Mouse (Mus musculus): ENCODE measurements at regions not wholly inside any gene's neighbourhood (a gene's known extent, or its start where the extent isn't known, plus 50 kb on each side); places are given as distances from the start of the nearest gene placed in this dataset.

DNA sequence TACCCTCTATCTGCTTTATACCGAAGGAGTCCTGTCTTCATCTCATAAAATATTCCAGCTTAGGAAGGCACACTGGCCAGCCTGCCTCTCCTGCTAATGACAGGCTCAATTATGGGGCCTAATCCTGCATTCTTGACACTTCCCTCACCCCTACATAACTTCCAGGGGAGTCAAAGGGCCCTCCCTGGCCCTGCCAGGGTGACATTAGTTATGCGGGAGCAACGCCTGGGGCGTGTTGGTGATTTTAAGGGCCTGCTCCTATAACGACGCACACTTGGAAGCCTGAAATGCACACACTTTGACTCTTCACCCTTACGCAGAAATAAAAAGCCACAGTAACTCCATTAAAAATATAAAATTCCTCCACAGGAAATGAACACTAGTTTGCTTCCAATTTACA, 555.5 kb downstream of the Bnc2 start:
- Histone ChIP-seq H3K4me1 (ENCODE audit: insufficient read depth, low read length) (no peaks in the 10 kb centered on the region; the same call in 1 of the 2 replicates), H3K4me3 (ENCODE audit: low read depth, low read length) (no peak overlapping the region), H3K36me3 (ENCODE audit: insufficient read depth, low read length) (no peaks in the 10 kb centered on the region), H3K9me3 (ENCODE audit: low read length) (no peaks in the 10 kb centered on the region), H3K4me2 (ENCODE audit: low read depth, low read length, poor library complexity, severe bottlenecking) (no peak overlapping the region), H3K27me3 (ENCODE audit: insufficient read depth, low read length) (no peaks in the 10 kb centered on the region), H3K9ac (replicated peaks; ENCODE audit: low read length, poor library complexity, severe bottlenecking) (no peak overlapping the region), H3K27ac (ENCODE audit: low read depth, low read length) (no peak overlapping the region)
- WGBS: 29% methylated on average over 7 of the region's 7 CpGs
- ATAC-seq (ENCODE audit: low FRiP score): no peak
- no peak for TF ChIP-seq CTCF (IDR thresholded peaks at IDR 0.05)
- no peak for DNase-seq (ENCODE audit: low spot score)

DNA sequence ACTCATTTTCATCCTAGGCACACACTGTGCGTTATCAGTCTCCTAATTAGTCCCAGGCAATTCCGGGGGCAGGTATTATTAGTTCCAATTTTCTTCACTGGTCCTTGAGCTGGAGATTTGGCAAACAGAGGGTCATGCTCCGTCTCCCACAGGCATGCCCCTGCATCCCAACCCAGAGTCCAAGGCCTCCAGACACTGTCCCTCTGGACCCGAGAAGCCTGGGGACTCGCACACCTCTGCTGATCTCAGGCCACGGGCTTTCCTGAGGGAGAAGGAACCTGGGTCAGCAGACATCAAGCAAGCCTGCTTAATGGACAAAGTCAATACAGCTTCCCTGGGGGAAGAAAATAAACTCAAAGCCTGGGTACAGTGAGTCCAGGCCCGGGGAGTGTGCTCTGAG, 554.7 kb downstream of the Bnc2 start:
- TF ChIP-seq CTCF (IDR thresholded peaks at IDR 0.05): no peak
- WGBS: 55% methylated on average over 7 of the region's 7 CpGs

DNA sequence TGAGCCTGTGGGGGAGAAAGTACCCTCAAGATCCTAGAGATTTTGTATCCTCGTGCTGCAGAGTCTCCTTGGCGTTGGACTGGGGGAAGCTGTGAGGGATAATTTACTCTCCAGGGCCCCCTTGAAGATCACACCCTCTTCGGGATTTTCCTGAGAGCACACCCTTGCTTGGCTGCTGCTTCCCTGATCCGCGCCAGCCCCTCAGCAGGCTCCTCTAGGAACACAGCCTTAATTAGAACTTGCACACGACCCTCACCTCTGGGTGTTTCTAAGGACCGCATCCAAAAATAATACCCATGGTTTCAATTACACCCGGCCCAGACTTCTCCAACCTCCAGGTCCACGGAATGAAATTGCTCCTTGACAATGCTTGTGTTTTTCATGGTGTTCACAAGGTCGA, 553.6 kb downstream of the Bnc2 start:
- Histone ChIP-seq H3K4me2 (ENCODE audit: low read depth, low read length, poor library complexity, severe bottlenecking) (no peak overlapping the region), H3K4me1 (ENCODE audit: insufficient read depth, low read length) (no peaks in the 10 kb centered on the region; the same call in 1 of the 2 replicates), H3K27ac (ENCODE audit: low read depth, low read length) (no peak overlapping the region), H3K27me3 (ENCODE audit: insufficient read depth, low read length) (no peaks in the 10 kb centered on the region), H3K4me3 (ENCODE audit: low read depth, low read length) (no peak overlapping the region), H3K36me3 (ENCODE audit: insufficient read depth, low read length) (no peaks in the 10 kb centered on the region), H3K9me3 (ENCODE audit: low read length) (no peaks in the 10 kb centered on the region), H3K9ac (replicated peaks; ENCODE audit: low read length, poor library complexity, severe bottlenecking) (no peak overlapping the region)
- TF ChIP-seq CTCF (IDR thresholded peaks at IDR 0.05): no peak
- ATAC-seq (ENCODE audit: low FRiP score): no peak
- 71% methylated on average over 10 of the region's 10 CpGs for WGBS
- DNase-seq (ENCODE audit: low spot score): no peak

More for the DNA sequence above, 554.7 kb downstream of the Bnc2 start:
- H3K9me3 ChIP-seq (ENCODE audit: low read length): no peaks in the 10 kb centered on the region
- ATAC-seq (ENCODE audit: low FRiP score): no peak
- H3K4me3 ChIP-seq (ENCODE audit: low read depth, low read length): no peak overlapping the region
- DNase-seq (ENCODE audit: low spot score): no peak
- H3K4me2 ChIP-seq (ENCODE audit: low read depth, low read length, poor library complexity, severe bottlenecking): no peak overlapping the region
- H3K27me3 ChIP-seq (ENCODE audit: insufficient read depth, low read length): no peaks in the 10 kb centered on the region
- no peaks in the 10 kb centered on the region; the same call in 1 of the 2 replicates for H3K4me1 ChIP-seq (ENCODE audit: insufficient read depth, low read length)
- H3K9ac ChIP-seq (replicated peaks; ENCODE audit: low read length, poor library complexity, severe bottlenecking): no peak overlapping the region
- H3K36me3 ChIP-seq (ENCODE audit: insufficient read depth, low read length): no peaks in the 10 kb centered on the region
- no peak overlapping the region for H3K27ac ChIP-seq (ENCODE audit: low read depth, low read length)

DNA sequence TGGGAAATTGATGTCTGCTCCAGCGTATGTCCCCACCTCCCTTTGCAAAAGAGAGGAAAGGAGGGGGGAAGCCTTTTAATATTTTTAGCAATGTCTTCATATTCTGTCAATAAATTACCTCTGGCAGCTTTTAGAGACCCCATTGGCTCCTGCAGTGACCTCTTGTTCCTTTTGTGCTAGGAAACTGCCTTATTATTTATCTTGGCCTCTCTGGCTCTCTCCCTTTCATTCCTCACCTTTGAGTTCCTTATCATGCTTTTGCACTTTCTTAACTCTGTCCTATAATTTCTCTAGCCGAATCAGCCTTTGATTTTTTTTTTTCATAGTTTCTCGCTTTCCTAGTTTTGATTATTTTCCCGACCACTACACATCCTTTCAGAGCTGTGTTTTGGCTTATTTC, 548.7 kb downstream of the Bnc2 start:
- H3K27me3 ChIP-seq (ENCODE audit: insufficient read depth, low read length): no peaks in the 10 kb centered on the region
- H3K4me2 ChIP-seq (ENCODE audit: low read depth, low read length, poor library complexity, severe bottlenecking): no peak overlapping the region
- H3K4me1 ChIP-seq (ENCODE audit: insufficient read depth, low read length): no peaks in the 10 kb centered on the region
- DNase-seq (ENCODE audit: low spot score): no peak
- H3K36me3 ChIP-seq (ENCODE audit: insufficient read depth, low read length): no peaks in the 10 kb centered on the region
- 57% methylated on average over 4 of the region's 4 CpGs for WGBS
- H3K9me3 ChIP-seq (ENCODE audit: low read length): no peaks in the 10 kb centered on the region
- TF ChIP-seq CTCF (IDR thresholded peaks at IDR 0.05): no peak
- ATAC-seq (ENCODE audit: low FRiP score): no peak
- no peak overlapping the region for H3K4me3 ChIP-seq (ENCODE audit: low read depth, low read length)
- H3K9ac ChIP-seq (replicated peaks; ENCODE audit: low read length, poor library complexity, severe bottlenecking): no peak overlapping the region
- no peak overlapping the region for H3K27ac ChIP-seq (ENCODE audit: low read depth, low read length)

DNA sequence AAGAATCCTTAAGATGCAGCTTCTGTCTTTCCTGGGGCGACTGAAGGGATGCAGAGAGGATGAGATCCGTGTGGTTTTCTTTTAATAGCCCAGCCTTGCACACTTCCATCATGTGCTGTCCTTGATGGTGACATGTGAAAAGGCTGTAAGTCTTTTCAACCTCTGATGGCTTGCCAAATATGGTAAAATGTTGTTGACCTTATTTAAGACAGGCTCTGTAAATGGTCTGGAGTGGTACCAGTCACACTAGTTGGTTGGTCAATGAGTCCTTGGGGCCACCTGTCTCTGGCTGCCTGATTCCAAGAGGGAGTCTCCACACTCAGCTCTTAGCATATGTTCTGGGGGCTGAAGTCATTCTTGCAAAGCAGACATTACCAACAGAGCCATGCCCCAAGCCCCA, 547.7 kb downstream of the Bnc2 start:
- Histone ChIP-seq H3K27ac (ENCODE audit: low read depth, low read length) (no peak overlapping the region), H3K9me3 (ENCODE audit: low read length) (no peaks in the 10 kb centered on the region), H3K36me3 (ENCODE audit: insufficient read depth, low read length) (no peaks in the 10 kb centered on the region), H3K4me1 (ENCODE audit: insufficient read depth, low read length) (no peaks in the 10 kb centered on the region), H3K4me3 (ENCODE audit: low read depth, low read length) (no peak overlapping the region), H3K9ac (replicated peaks; ENCODE audit: low read length, poor library complexity, severe bottlenecking) (no peak overlapping the region), H3K27me3 (ENCODE audit: insufficient read depth, low read length) (no peaks in the 10 kb centered on the region), H3K4me2 (ENCODE audit: low read depth, low read length, poor library complexity, severe bottlenecking) (no peak overlapping the region)
- WGBS: 75% methylated on average over 2 of the region's 2 CpGs
- no peak for DNase-seq (ENCODE audit: low spot score)
- no peak for ATAC-seq (ENCODE audit: low FRiP score)
- no peak for TF ChIP-seq CTCF (IDR thresholded peaks at IDR 0.05)

DNA sequence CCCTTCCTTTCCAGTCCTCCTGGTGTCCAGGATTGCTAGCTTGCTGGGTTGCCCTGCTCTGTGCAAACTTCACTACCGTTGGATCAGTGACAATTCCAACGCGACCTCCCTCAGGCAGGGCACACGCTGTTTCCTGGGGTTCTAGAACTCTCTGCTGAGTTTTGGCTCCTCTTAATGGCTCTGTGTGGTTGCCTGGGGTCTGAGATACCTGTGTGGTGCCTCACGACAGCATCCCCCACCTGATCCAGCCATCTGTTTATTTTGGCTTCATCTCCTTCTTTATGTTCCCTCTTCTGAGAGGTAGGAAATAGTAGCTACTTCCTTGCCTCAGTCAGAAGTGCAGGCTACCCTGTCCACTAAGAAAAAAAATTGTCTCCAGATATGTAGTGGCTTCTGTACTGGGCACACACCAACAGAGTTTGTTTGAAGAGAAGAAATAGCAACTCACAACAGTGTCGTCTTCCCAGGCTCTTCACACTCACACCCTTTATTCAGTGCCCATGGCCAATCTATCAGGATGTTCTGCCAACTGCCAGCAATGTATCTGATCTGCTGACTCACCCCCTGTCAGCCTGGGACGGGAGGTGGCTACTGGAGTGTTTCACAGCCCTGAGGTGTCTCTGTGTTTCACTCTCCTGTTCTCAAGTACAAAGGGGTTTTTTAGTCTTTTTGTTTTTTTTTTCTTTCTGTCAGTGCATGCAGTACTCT, 544.1 kb downstream of the Bnc2 start:
- H3K9ac ChIP-seq (replicated peaks; ENCODE audit: low read length, poor library complexity, severe bottlenecking): no peak overlapping the region
- no peak overlapping the region for H3K4me2 ChIP-seq (ENCODE audit: low read depth, low read length, poor library complexity, severe bottlenecking)
- no peaks in the 10 kb centered on the region for H3K36me3 ChIP-seq (ENCODE audit: insufficient read depth, low read length)
- H3K27me3 ChIP-seq (ENCODE audit: insufficient read depth, low read length): no peaks in the 10 kb centered on the region
- no peaks in the 10 kb centered on the region for H3K9me3 ChIP-seq (ENCODE audit: low read length)
- no peak for ATAC-seq (ENCODE audit: low FRiP score)
- 71% methylated on average over 7 of the region's 7 CpGs for WGBS
- no peaks in the 10 kb centered on the region for H3K4me1 ChIP-seq (ENCODE audit: insufficient read depth, low read length)
- no peak overlapping the region for H3K27ac ChIP-seq (ENCODE audit: low read depth, low read length)
- no peak for TF ChIP-seq CTCF (IDR thresholded peaks at IDR 0.05)
- no peak for DNase-seq (ENCODE audit: low spot score)
- no peak overlapping the region for H3K4me3 ChIP-seq (ENCODE audit: low read depth, low read length)

Data from midbrain, postnatal 0 days (tissue).